Mouse (Mus musculus) adrenal gland, postnatal 36 days (tissue): ENCODE results near the gene Pcp4l1. TPM values are rescaled to one million over a fixed set of nuclear protein-coding genes. Genes with fewer than 3 reads are reported as not detected.
"Not testable (repeated sequence)": the region's sequence is repeated elsewhere in the genome, so short reads cannot be mapped to it uniquely, and the experiment has no call there.

Source experiments
- DNase-seq, 2 experiments: peaks; one replicate each; pipeline ENCODE4 v3.0.0; 2021; ENCODE audit warnings: mixed read lengths in 1 of 2
- long read RNA-seq, 2 experiments: library from polyadenylated mRNA; stranded (forward); transcript quantifications; one replicate each; pipeline ENCODE4 v2.0.0; 2021; ENCODE audit warnings: borderline sequencing depth in 2 of 2
- total RNA-seq, 2 experiments: library from RNA; stranded (reverse); gene quantifications; 2 replicates each; pipeline ENCODE4 v1.2.3; 2021

Gene Pcp4l1
- 10 to 100 TPM; 42.0 to 53.6 TPM for total RNA-seq
- long read RNA-seq, experiment 1, transcript Pcp4l1-201 (3 exons, 1,577 nt): major isoform, 18 of 26 reads
- long read RNA-seq, experiment 1, partial matches to known transcripts: 0 of 26 reads
- long read RNA-seq, experiment 1, other reads (novel, unspliced or antisense): 8 of 26 reads
- long read RNA-seq, experiment 2, transcript Pcp4l1-201 (3 exons, 1,577 nt): major isoform, 16 of 18 reads
- long read RNA-seq, experiment 2, partial matches to known transcripts: 2 of 18 reads
- long read RNA-seq, experiment 2, other reads (novel, unspliced or antisense): 0 of 18 reads

GRCm38 (mm10) chr1:171195887-171196397 lies at the start of gene Pcp4l1:
Gene Pcp4l1 (minus strand): TSS chr1:171196268.
- peak; percentile 77 to 80 for DNase-seq

GRCm38 (mm10) chr1:171245353-171245752 lies 49.3 kb upstream of the Pcp4l1 start:
- DNase-seq: no peak

- not testable (repeated sequence) for DNase-seq
These were observed 45.9 kb upstream of the Pcp4l1 start for GRCm38 (mm10) chr1:171241952-171242351.

GRCm38 (mm10) chr1:171240911-171241310 lies 44.8 kb upstream of the Pcp4l1 start:
- DNase-seq: peak; percentile 46 to 64

GRCm38 (mm10) chr1:171239992-171240744 lies 44.1 kb upstream of the Pcp4l1 start:
- peak; percentile 74 for DNase-seq

- peak; percentile 80 to 85 for DNase-seq
These were observed 42.4 kb upstream of the Pcp4l1 start for GRCm38 (mm10) chr1:171238463-171238862.

GRCm38 (mm10) chr1:171237438-171237837 lies 41.4 kb upstream of the Pcp4l1 start:
- no peak for DNase-seq

GRCm38 (mm10) chr1:171235791-171236190 lies 39.7 kb upstream of the Pcp4l1 start:
- no peak for DNase-seq

- DNase-seq: no peak
These were observed 38.5 kb upstream of the Pcp4l1 start for GRCm38 (mm10) chr1:171234538-171234937.

- DNase-seq: no peak
These were observed 38.1 kb upstream of the Pcp4l1 start, which contains the start of gene Fcer1g for GRCm38 (mm10) chr1:171234126-171234525. Gene Fcer1g (minus strand): TSS chr1:171234365.

GRCm38 (mm10) chr1:171232800-171233730 lies 37.0 kb upstream of the Pcp4l1 start:
- peak in 1 of 2 experiments; percentile 38 for DNase-seq

- DNase-seq: no peak
These were observed 36.3 kb upstream of the Pcp4l1 start for GRCm38 (mm10) chr1:171232348-171232747.

- no peak for DNase-seq
These were observed 35.8 kb upstream of the Pcp4l1 start for GRCm38 (mm10) chr1:171231844-171232243.

GRCm38 (mm10) chr1:171230215-171230614 lies 34.1 kb upstream of the Pcp4l1 start:
- no peak for DNase-seq

GRCm38 (mm10) chr1:171229750-171230149 lies 33.7 kb upstream of the Pcp4l1 start:
- DNase-seq: no peak

- peak in 1 of 2 experiments; percentile 28 for DNase-seq
These were observed 31.8 kb upstream of the Pcp4l1 start for GRCm38 (mm10) chr1:171227879-171228278.

GRCm38 (mm10) chr1:171226780-171227179 lies 30.7 kb upstream of the Pcp4l1 start:
- DNase-seq: no peak

- DNase-seq: no peak
These were observed 28.8 kb upstream of the Pcp4l1 start, which contains the start of gene Apoa2 for GRCm38 (mm10) chr1:171224857-171225256. Gene Apoa2 (plus strand): TSS chr1:171225054.

- DNase-seq: peak; percentile 76 to 80
These were observed 27.7 kb upstream of the Pcp4l1 start for GRCm38 (mm10) chr1:171223796-171224195.

GRCm38 (mm10) chr1:171223168-171223567 lies 27.1 kb upstream of the Pcp4l1 start:
- no peak for DNase-seq

GRCm38 (mm10) chr1:171222238-171223155 lies 26.4 kb upstream of the Pcp4l1 start, which contains the start of gene Tomm40l:
Gene Tomm40l (minus strand): TSS chr1:171222514.
- peak; percentile 91 to 93 for DNase-seq
